Mouse (Mus musculus) heart, adult 2 months (tissue): Measurements from ENCODE around the gene Sfrp4.

Source experiments
- CTCF ChIP-seq: fragments of 200-600 bp; IDR thresholded peaks from 2 replicates; pipeline ENCODE4 v1.8.1; 2022; ENCODE audit warnings: antibody characterized with exemption, mild to moderate bottlenecking, moderate library complexity
- POLR2A ChIP-seq: fragments of 200-500 bp; IDR thresholded peaks from 2 replicates; pipeline ENCODE4 v1.6.1; 2011; ENCODE audit warnings: mild to moderate bottlenecking, low read depth, low read length, control low read depth; ENCODE audit not compliant: insufficient read depth

- TF ChIP-seq POLR2A (no peak), CTCF (no peak)
Observed at GRCm38 (mm10) chr13:19599242-19599641, 23.7 kb upstream of the Sfrp4 start.
